Mouse (Mus musculus): ENCODE measurements around the gene Smyd1. TPM values are rescaled to one million over a fixed set of nuclear protein-coding genes. Genes with fewer than 3 reads are reported as not detected.
"Not testable (repeated sequence)": the region's sequence is repeated elsewhere in the genome, so short reads cannot be mapped to it uniquely, and the experiment has no call there.

Gene Smyd1
- polyA plus RNA-seq, 1 experiment, result not detected

DNA sequence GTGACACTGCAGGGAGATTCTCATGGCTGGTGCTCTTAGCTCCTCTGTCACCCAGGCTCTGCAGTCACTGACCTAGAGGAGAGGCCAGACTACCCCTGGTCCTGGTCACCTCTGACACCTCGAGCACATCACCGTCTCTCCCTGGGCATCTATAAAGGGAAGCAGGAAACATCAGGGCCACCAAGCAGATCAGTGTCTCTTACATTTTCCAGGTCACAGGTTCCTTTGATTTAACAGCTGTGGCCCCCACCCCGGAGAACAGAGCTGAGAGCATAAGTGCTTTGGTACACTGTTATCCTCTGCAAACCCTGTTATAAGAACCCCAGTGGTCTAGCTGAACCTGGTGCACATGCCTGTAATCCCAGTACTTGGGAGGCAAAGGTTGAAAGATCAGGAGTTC is 11.0 kb upstream of the Smyd1 start:
- WGBS, result 80% methylated on average over 3 of the region's 3 CpGs
- H3K4me3 ChIP-seq (ENCODE audit: insufficient read depth, low read depth, low read length), result no peak overlapping the region
- no peak for TF ChIP-seq CTCF (IDR thresholded peaks at IDR 0.05; ENCODE audit: insufficient read depth, low read depth, low read length)
- no peak for TF ChIP-seq POLR2A (IDR thresholded peaks at IDR 0.05; ENCODE audit: insufficient read depth, low read depth, low read length)

DNA sequence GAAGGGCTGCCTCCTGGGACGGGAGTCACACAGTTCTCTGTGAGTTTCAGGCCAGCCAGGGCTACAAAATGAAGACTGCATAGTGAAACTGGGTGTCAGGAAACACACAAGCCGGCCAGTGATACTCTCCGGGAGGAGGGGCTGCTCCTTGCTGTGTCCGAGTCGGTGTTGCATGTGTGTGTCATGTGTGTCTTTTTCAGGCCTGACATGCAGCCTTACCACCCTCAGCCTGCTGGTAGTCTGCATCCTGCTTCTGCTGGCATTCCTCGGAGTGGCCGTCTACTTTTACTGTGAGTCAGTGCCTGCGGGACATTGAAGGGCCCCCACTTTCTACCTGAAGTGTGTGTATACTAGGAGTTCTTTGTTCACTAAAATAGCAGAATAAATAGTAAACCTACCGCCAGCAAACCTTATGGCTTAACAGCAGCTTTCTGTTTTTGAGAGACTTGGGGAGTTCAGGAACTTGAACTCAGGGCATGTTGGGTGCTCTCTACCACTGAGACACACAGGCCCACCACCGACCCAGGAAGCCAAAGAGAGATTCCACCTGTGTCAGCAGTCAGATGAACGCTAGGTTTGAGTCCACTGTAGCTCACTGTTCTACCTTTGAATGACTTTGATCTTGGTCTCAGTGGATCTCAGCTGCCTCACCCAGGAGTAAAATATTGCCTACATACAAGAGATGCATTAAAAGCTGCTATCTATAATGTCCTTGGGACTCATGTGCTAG is 10.4 kb upstream of the Smyd1 start:
- WGBS, result 89% methylated on average over 11 of the region's 11 CpGs
- no peak for TF ChIP-seq POLR2A (IDR thresholded peaks at IDR 0.05; ENCODE audit: insufficient read depth, low read depth, low read length)
- TF ChIP-seq CTCF (IDR thresholded peaks at IDR 0.05; ENCODE audit: insufficient read depth, low read depth, low read length), result no peak
- no peak overlapping the region for H3K4me3 ChIP-seq (ENCODE audit: insufficient read depth, low read depth, low read length)
- no peak overlapping the region for H3K27ac ChIP-seq (ENCODE audit: insufficient read depth, low read depth, low read length)
- H3K4me1 ChIP-seq (ENCODE audit: control insufficient read depth, insufficient read depth, low read length), result no peaks in the 10 kb centered on the region

More for the DNA sequence above, 11.0 kb upstream of the Smyd1 start:
- H3K27ac ChIP-seq (ENCODE audit: insufficient read depth, low read depth, low read length), result no peak overlapping the region
- H3K4me1 ChIP-seq (ENCODE audit: control insufficient read depth, insufficient read depth, low read length), result no peaks in the 10 kb centered on the region

DNA sequence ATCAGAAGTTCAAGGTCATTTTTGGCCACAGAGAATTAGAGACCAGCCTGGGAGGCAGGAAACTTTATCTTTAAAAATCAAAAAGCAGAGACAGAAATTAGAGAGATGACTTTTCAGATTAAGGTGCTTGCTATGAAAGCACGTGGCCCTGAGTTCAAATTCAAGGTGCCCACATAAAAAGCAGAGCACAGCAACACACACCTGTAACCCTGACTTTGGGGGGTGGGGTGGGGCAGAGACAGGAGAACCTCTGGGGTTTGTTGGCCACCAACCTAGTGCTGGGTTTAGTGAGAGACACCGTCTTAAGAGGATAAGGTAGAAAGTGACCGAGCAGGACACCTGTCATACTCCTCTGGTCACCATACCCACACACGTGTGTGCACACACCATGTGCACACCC is 9.5 kb upstream of the Smyd1 start:
- H3K4me1 ChIP-seq (ENCODE audit: control insufficient read depth, insufficient read depth, low read length), result not testable (repeated sequence)

DNA sequence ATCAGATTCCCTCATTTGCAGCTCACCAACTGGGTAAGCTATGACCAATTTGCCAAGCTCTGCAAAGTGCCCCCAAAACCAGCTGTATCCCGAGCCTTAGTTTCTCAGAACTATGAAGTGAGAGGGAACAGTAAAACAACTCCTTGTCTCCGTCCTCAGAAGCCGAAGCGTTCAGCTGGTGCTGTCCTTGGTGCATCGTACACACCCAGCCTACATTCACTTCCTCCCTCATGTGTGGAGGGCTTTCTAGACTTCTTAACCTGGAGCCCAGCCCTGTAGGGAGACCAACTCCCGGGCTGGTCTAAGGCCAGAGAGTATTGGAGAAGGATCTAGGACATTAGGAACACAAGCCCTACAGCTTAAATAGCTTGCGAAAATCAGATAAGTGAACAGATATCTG is 8.5 kb upstream of the Smyd1 start:
- TF ChIP-seq POLR2A (IDR thresholded peaks at IDR 0.05; ENCODE audit: insufficient read depth, low read depth, low read length) (no peak), CTCF (IDR thresholded peaks at IDR 0.05; ENCODE audit: insufficient read depth, low read depth, low read length) (no peak)
- WGBS, result 90% methylated on average over 7 of the region's 7 CpGs
- no peak overlapping the region for H3K27ac ChIP-seq (ENCODE audit: insufficient read depth, low read depth, low read length)
- H3K4me1 ChIP-seq (ENCODE audit: control insufficient read depth, insufficient read depth, low read length), result no peaks in the 10 kb centered on the region
- no peak overlapping the region for H3K4me3 ChIP-seq (ENCODE audit: insufficient read depth, low read depth, low read length)

More for the DNA sequence above, 9.5 kb upstream of the Smyd1 start:
- WGBS, result 92% methylated on average over 2 of the region's 4 CpGs
- H3K27ac ChIP-seq (ENCODE audit: insufficient read depth, low read depth, low read length); H3K4me3 ChIP-seq (ENCODE audit: insufficient read depth, low read depth, low read length): not testable (repeated sequence)

DNA sequence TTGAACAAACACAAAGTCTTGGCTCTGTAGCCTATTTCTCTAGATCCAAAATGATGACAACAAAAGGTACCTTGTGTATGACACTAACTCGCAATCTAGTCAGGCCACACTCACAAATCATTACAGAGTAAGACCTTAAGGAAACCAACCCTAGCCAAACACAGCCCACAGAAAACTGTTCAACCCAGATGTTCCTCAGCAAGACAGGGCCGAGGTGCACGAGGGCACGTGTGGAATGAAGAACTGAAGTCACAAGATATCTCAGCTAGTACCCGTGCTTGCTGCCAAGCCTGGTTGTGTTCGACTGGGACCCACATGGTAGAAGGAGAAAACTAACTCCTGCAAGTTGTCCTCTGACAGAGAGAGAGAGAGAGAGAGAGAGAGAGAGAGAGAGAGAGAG is 7.8 kb upstream of the Smyd1 start:
- TF ChIP-seq CTCF (IDR thresholded peaks at IDR 0.05; ENCODE audit: insufficient read depth, low read depth, low read length) (no peak), POLR2A (IDR thresholded peaks at IDR 0.05; ENCODE audit: insufficient read depth, low read depth, low read length) (no peak)
- no peaks in the 10 kb centered on the region for H3K4me1 ChIP-seq (ENCODE audit: control insufficient read depth, insufficient read depth, low read length)
- H3K4me3 ChIP-seq (ENCODE audit: insufficient read depth, low read depth, low read length), result no peak overlapping the region
- no peak overlapping the region for H3K27ac ChIP-seq (ENCODE audit: insufficient read depth, low read depth, low read length)
- WGBS, result 87% methylated on average over 6 of the region's 6 CpGs

DNA sequence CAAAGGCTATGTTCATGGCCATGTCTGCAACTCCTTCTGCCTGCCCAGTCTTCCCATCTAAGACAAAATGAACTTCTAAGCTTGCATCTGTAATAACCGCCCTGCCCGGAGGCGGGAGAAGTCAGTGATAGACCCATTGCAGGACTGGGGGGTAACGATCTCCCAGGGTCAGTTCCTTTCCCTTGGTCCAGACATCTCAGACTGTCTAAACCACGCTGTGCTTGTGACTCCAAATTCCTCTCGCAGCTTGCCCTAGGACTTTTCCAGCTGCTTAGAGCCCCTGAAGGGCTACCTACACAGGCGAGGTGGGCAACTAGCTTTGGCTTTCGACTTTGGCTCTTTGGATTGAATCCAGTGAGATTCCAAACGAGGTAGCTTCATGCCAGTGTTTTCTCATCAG is 2.8 kb upstream of the Smyd1 start:
- Histone ChIP-seq H3K27ac (ENCODE audit: insufficient read depth, low read depth, low read length) (no peak overlapping the region), H3K4me1 (ENCODE audit: control insufficient read depth, insufficient read depth, low read length) (no peaks in the 10 kb centered on the region), H3K4me3 (ENCODE audit: insufficient read depth, low read depth, low read length) (no peak overlapping the region; the same call in 1 of the 2 replicates)
- no peak for TF ChIP-seq CTCF (IDR thresholded peaks at IDR 0.05; ENCODE audit: insufficient read depth, low read depth, low read length)
- no peak for TF ChIP-seq POLR2A (IDR thresholded peaks at IDR 0.05; ENCODE audit: insufficient read depth, low read depth, low read length)
- 87% methylated on average over 9 of the region's 9 CpGs for WGBS

DNA sequence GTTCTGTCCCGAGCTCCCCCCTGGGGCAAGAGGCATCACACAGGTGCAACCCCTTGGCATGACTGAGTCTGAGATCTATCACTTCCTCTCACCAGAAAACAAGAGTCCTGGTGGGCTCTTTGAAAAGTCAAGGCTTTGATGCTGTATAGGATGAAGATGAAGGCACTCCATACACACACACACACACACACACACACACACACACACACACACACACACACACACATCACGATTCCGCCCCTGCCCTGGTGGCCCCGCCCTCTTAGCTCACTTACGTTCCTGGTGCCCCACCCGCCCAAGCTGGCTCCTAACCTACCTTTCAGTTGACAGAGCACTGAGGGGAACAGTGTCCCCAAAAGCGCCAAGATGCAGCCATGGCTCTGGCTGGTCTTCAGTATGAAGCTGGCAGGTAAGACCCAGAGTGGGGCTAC is 473 bp upstream of the Smyd1 start, which contains the start of gene Cd8b1:
Gene Cd8b1, plus strand, starts transcription at position 298 of the 431 bp plus-strand sequence.
- TF ChIP-seq POLR2A (IDR thresholded peaks at IDR 0.05; ENCODE audit: insufficient read depth, low read depth, low read length) (no peak), CTCF (IDR thresholded peaks at IDR 0.05; ENCODE audit: insufficient read depth, low read depth, low read length) (no peak)
- no peak within 1 kb of the TSS; the same call in 1 of the 2 replicates for H3K27ac ChIP-seq (ENCODE audit: insufficient read depth, low read depth, low read length)
- H3K4me3 ChIP-seq (ENCODE audit: insufficient read depth, low read depth, low read length), result no peak within 1 kb of the TSS; the same call in 1 of the 2 replicates
- no peaks in the 10 kb centered on the region for H3K4me1 ChIP-seq (ENCODE audit: control insufficient read depth, insufficient read depth, low read length)
- WGBS, result 80% methylated on average over 7 of the region's 7 CpGs

DNA sequence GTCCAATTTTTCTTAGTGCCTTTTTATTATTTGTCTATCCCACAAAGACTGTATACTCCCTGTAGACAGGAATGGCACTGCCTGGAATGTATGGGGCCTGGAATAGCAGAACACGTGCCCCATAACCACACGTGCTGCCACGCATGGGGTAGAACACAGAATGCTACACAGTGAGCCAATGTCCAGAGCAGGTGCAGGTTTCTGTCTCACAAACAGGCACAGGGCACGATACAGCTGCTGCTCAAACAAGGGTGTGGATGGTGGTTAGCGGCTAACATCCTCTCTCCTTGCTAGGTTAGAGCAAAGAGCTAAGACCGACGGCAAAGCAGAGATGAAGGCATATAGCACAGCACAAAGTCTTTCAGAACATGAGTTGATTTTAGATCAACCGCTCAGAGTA is 14.5 kb downstream of the Smyd1 start:
- no peak overlapping the region for H3K4me3 ChIP-seq (ENCODE audit: insufficient read depth, low read depth, low read length)
- no peak for TF ChIP-seq POLR2A (IDR thresholded peaks at IDR 0.05; ENCODE audit: insufficient read depth, low read depth, low read length)
- TF ChIP-seq CTCF (IDR thresholded peaks at IDR 0.05; ENCODE audit: insufficient read depth, low read depth, low read length), result no peak
- no peak overlapping the region for H3K27ac ChIP-seq (ENCODE audit: insufficient read depth, low read depth, low read length)
- H3K4me1 ChIP-seq (ENCODE audit: control insufficient read depth, insufficient read depth, low read length), result no peaks in the 10 kb centered on the region
- 88% methylated on average over 8 of the region's 8 CpGs for WGBS

DNA sequence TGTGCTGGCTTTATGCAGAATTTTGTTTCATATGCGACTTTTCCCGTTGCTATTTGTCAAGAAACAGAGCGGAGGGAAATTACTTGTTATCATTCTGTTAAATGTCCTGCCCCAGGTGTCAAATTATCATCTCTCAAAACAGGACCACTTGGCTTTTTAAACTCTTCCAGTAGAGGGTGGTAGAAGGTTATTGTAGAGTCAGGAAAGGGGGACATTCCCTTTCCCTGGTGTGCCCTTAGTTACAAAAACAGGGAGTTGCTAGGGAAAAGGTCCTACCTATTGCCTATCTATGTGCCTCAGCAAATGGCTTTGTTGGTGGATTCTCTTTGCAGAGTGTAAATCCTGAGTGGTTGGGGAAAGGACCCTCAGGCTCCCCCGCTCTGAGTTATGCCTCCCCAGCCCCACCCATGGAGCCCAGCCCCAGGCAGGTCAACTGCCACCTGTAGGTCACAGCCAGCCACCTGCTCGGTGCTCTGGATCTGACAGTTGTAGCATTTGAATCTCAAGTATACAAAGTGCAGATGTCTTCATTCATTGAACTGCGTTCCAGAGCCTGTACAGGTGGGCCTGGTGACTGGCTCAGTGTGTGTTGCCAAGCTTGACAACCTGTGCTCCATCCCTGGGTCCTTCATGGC is 19.8 kb downstream of the Smyd1 start:
- Histone ChIP-seq H3K4me1 (ENCODE audit: control insufficient read depth, insufficient read depth, low read length) (no peaks in the 10 kb centered on the region), H3K27ac (ENCODE audit: insufficient read depth, low read depth, low read length) (no peak overlapping the region), H3K4me3 (ENCODE audit: insufficient read depth, low read depth, low read length) (no peak overlapping the region)
- WGBS, result 69% methylated on average over 6 of the region's 6 CpGs
- TF ChIP-seq POLR2A (IDR thresholded peaks at IDR 0.05; ENCODE audit: insufficient read depth, low read depth, low read length), result no peak
- TF ChIP-seq CTCF (IDR thresholded peaks at IDR 0.05; ENCODE audit: insufficient read depth, low read depth, low read length), result no peak
